Mouse (Mus musculus) liver, adult 2 months (tissue): Measurements from ENCODE around the gene Blzf1.

Experiments
- CTCF ChIP-seq: fragments of 200-500 bp; IDR thresholded peaks from 2 replicates; pipeline ENCODE4 v1.5.1; 2011; ENCODE audit warnings: low read depth, low read length, control low read depth
- POLR2A ChIP-seq: fragments of 200-500 bp; IDR thresholded peaks from 2 replicates; pipeline ENCODE4 v1.6.1; 2011; ENCODE audit warnings: low read length, control low read depth; ENCODE audit not compliant: insufficient read depth; ENCODE audit errors: extremely low read depth

DNA sequence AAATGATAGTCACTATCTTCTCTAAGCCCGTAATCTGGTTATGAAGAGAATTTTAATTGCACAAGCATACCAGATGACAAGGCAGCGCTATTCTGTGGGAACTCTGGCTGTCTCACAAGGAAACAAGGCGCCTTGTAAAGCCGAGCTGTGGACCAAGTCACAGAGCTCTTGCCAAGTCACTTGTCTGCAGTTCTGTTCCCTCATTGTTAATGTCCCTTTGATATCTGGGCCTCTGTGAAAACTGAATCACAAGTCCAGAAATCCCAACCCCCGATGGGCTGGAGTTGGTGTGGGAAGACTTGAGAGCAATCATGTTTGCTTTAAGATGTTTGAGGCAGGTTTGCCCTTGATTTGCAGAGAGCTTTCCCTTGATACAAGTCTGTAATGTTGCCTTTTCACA, 13.4 kb upstream of the Blzf1 start:
- TF ChIP-seq POLR2A (no peak), CTCF (no peak)
